Mouse (Mus musculus) heart, embryonic 12.5 days (tissue): ENCODE results near the gene Sftpa1. TPM values are rescaled to one million over a fixed set of nuclear protein-coding genes. Genes with fewer than 3 reads are reported as not detected.

ENCODE experiments used
- ATAC-seq: fragments of 200-750 bp; cut with Nextera tagmentation; 2 replicates; pipeline ENCODE4 v1.8.0; 2017; ENCODE audit warnings: moderate TSS enrichment, moderate library complexity; ENCODE audit not compliant: insufficient number of reproducible peaks, low FRiP score
- H3K27ac ChIP-seq: fragments of 300-500 bp; sonication (generic); 2 replicates; pipeline ENCODE4 v1.5.1; 2016; ENCODE audit warnings: mild to moderate bottlenecking, moderate library complexity; ENCODE audit not compliant: poor library complexity, severe bottlenecking
- H3K27me3 ChIP-seq: fragments of 300-500 bp; sonication (generic); replicated peaks from 2 replicates; pipeline ENCODE4 v1.6.1; 2016; ENCODE audit warnings: mild to moderate bottlenecking, moderate library complexity
- H3K36me3 ChIP-seq: fragments of 300-500 bp; sonication (generic); 2 replicates; pipeline ENCODE4 v1.6.1; 2016; ENCODE audit warnings: mild to moderate bottlenecking, moderate library complexity
- H3K4me1 ChIP-seq: fragments of 300-500 bp; sonication (generic); replicated peaks from 2 replicates; pipeline ENCODE4 v1.6.1; 2016; ENCODE audit warnings: mild to moderate bottlenecking
- H3K4me2 ChIP-seq: fragments of 300-500 bp; sonication (generic); 2 replicates; pipeline ENCODE4 v1.6.1; 2016; ENCODE audit warnings: mild to moderate bottlenecking, moderate library complexity
- H3K4me3 ChIP-seq: fragments of 300-500 bp; sonication (generic); 2 replicates; pipeline ENCODE4 v1.5.1; 2016; ENCODE audit warnings: mild to moderate bottlenecking
- H3K9ac ChIP-seq: fragments of 300-500 bp; sonication (generic); 2 replicates; pipeline ENCODE4 v1.6.1; 2016; ENCODE audit warnings: mild to moderate bottlenecking, moderate library complexity
- H3K9me3 ChIP-seq: fragments of 300-500 bp; sonication (generic); replicated peaks from 2 replicates; pipeline ENCODE4 v1.6.1; 2016; ENCODE audit warnings: mild to moderate bottlenecking, moderate library complexity
- WGBS: fragments of 180-500 bp; shearing (Covaris S2); methylation state at CpG from one replicate; pipeline ENCODE4 v1.1.7; 2016; 5-methylcytosine and 5-hydroxymethylcytosine counted together
- polyA plus RNA-seq: library from polyadenylated mRNA; unstranded; fragments of >200 nt; fragmentation: Nextera tagmentation; extraction: Ambion mirVana; gene quantifications from 2 replicates; pipeline ENCODE4 v1.2.1, GENCODE M21; 2016

Sftpa1 gene
- polyA plus RNA-seq, 1 experiment from 2014 or later = 0.20 TPM

DNA sequence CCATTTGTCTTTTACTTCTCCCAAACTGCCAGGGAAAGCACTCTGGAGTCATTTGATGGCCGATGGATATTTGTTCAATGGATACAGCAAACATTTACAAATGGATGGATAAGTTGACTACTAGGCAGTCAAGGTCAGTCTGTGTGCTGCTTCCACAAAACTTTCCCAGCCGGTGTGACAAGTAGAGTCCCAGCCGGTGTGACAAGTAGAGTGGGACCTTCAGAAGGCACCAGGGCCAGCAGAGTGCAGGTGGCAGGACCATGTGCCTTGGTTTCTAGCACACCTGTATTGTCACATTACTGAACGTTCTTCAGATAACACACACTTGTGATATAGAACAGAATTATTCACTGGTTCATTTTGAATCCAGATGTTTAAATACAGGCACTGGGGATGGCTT, 28.5 kb downstream of the Sftpa1 start:
- no peaks in the 10 kb centered on the region for H3K9me3 ChIP-seq
- no peak overlapping the region for H3K4me3 ChIP-seq
- no peak overlapping the region for H3K27ac ChIP-seq
- no peaks in the 10 kb centered on the region for H3K36me3 ChIP-seq
- 79% methylated on average over 4 of the region's 4 CpGs for WGBS
- H3K9ac ChIP-seq = no peak overlapping the region
- H3K27me3 ChIP-seq = no peaks in the 10 kb centered on the region
- H3K4me1 ChIP-seq = peaks cover 7% of the 10 kb centered on the region
- H3K4me2 ChIP-seq = no peak overlapping the region
- no peak for ATAC-seq

GRCm38 (mm10) chr14:41160743-41161142, 29.2 kb downstream of the Sftpa1 start:
- Histone ChIP-seq H3K4me2 (no peak overlapping the region), H3K9ac (no peak overlapping the region), H3K27ac (no peak overlapping the region), H3K36me3 (no peaks in the 10 kb centered on the region), H3K9me3 (no peaks in the 10 kb centered on the region), H3K4me1 (peaks cover 7% of the 10 kb centered on the region), H3K27me3 (no peaks in the 10 kb centered on the region), H3K4me3 (no peak overlapping the region)
- no peak for ATAC-seq
- 15% methylated on average over 1 of the region's 1 CpGs for WGBS

DNA sequence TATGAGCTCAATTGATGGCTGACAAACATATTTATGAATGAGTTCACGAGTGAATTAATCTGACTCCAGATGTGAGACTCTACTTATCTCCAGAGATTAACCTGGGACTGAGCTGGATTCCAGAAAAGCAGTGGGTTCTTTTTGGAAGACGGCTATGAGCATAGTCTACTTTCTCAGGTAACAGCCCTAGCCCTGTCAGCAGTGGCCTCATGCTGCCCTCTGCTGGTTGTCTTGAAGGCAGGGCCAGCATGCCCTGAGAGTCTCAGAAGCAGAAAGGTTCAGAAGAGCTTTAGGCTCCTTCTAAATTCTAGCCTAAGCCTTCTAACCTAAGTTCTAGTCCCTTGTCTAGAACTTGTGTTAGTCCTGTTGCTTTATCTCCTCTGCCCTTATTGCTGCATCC, 31.1 kb downstream of the Sftpa1 start:
- Histone ChIP-seq H3K27ac (no peak overlapping the region), H3K9ac (no peak overlapping the region), H3K9me3 (no peaks in the 10 kb centered on the region), H3K27me3 (no peaks in the 10 kb centered on the region), H3K4me3 (no peak overlapping the region), H3K4me2 (no peak overlapping the region), H3K4me1 (peaks cover 14% of the 10 kb centered on the region), H3K36me3 (no peaks in the 10 kb centered on the region)
- 0 out of 2 replicates have a peak, but pooled peaks have one; percentile 42 for ATAC-seq
- 20% methylated on average over 2 of the region's 2 CpGs for WGBS

DNA sequence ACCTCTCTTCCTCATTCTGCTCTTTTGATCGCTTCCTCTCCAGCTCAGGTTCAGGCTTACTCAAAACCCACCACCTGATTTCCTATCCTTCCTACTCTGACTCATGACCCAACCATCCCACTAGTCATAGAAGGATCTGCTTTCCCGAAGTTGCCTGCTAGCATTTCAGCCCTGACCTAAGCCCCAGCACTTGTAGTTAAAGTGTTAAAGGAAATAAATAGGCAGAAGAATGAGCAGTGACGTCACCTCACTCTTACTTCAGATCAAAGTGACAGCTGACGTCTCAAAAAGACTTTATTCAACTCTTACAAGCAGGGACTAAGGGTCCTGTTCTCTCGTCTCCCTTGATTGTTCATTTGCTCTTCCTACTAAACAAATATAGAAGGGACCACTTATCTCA, 35.7 kb downstream of the Sftpa1 start:
- Histone ChIP-seq H3K4me3 (no peak overlapping the region), H3K9ac (no peak overlapping the region), H3K4me2 (no peak overlapping the region), H3K36me3 (no peaks in the 10 kb centered on the region), H3K4me1 (peaks cover 12% of the 10 kb centered on the region), H3K27me3 (no peaks in the 10 kb centered on the region), H3K9me3 (no peaks in the 10 kb centered on the region), H3K27ac (no peak overlapping the region)
- WGBS = 36% methylated on average over 5 of the region's 5 CpGs
- ATAC-seq = no peak

- Histone ChIP-seq H3K4me1 (peaks cover 12% of the 10 kb centered on the region), H3K36me3 (no peaks in the 10 kb centered on the region), H3K9me3 (no peaks in the 10 kb centered on the region), H3K27ac (no peak overlapping the region), H3K4me2 (no peak overlapping the region), H3K27me3 (no peaks in the 10 kb centered on the region), H3K4me3 (no peak overlapping the region), H3K9ac (no peak overlapping the region)
- ATAC-seq = no peak
- 74% methylated on average over 1 of the region's 1 CpGs for WGBS
These were observed 37.0 kb downstream of the Sftpa1 start for GRCm38 (mm10) chr14:41168567-41168966.

DNA sequence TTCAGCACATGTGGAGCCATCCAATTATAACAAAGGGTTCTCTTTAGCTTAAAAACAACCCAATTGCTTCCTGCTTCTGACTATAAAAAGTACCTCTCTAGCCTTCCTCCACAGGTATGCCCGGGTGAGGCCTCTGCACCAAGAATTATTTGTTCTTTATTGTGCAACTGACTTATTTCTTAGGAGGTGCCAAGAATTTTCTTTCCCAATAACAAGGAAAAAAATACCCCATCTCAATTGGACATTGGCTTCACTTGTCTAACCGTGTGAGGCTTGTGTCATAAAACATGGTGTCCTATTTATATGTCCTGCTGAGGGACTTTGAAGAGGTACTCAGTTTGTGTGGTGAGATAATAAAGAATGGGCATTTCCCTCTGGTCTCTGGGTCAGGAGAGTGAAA, 38.9 kb downstream of the Sftpa1 start:
- H3K27ac ChIP-seq = no peak overlapping the region
- H3K4me3 ChIP-seq = no peak overlapping the region
- no peak overlapping the region for H3K4me2 ChIP-seq
- no peaks in the 10 kb centered on the region for H3K9me3 ChIP-seq
- H3K27me3 ChIP-seq = no peaks in the 10 kb centered on the region
- peaks cover 12% of the 10 kb centered on the region for H3K4me1 ChIP-seq
- no peak for ATAC-seq
- no peak overlapping the region for H3K9ac ChIP-seq
- H3K36me3 ChIP-seq = no peaks in the 10 kb centered on the region
- WGBS = 81% methylated on average over 2 of the region's 2 CpGs

DNA sequence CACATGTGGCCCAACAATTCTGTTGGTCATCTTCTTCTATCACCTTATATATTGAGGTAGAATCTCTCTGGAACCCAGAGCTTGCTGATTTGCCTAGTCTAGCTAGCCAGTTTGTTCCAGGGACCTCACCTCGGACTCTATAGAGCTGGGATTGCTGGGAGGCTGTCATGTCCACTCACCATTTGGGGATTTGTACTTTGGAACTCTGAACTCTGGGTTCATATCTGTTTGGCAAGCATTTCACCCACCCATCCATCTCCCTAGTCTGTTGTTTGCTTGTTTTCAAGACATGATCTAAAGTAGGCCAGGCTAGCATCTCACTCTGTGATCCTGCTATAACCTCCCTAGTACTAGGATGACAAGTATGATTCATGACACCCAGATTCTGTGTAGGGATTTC, 43.2 kb downstream of the Sftpa1 start:
- H3K36me3 ChIP-seq = no peaks in the 10 kb centered on the region
- WGBS = 70% methylated on average over 1 of the region's 1 CpGs
- no peak for ATAC-seq
- no peaks in the 10 kb centered on the region for H3K4me1 ChIP-seq
- H3K9me3 ChIP-seq = no peaks in the 10 kb centered on the region
- no peak overlapping the region for H3K27ac ChIP-seq
- no peaks in the 10 kb centered on the region for H3K27me3 ChIP-seq
- no peak overlapping the region for H3K4me3 ChIP-seq
- no peak overlapping the region for H3K4me2 ChIP-seq
- no peak overlapping the region for H3K9ac ChIP-seq

GRCm38 (mm10) chr14:41185059-41185821, 53.7 kb downstream of the Sftpa1 start, which contains the start of gene Sftpd:
Gene Sftpd (minus strand): TSS chr14:41185149.
- H3K27ac ChIP-seq = no peak within 1 kb of the TSS
- no peak for ATAC-seq
- no peaks in the 10 kb centered on the region for H3K36me3 ChIP-seq
- H3K9ac ChIP-seq = no peak within 1 kb of the TSS
- WGBS = 70% methylated on average over 4 of the region's 4 CpGs
- no peak within 1 kb of the TSS for H3K4me2 ChIP-seq
- H3K4me1 ChIP-seq = no peaks in the 10 kb centered on the region
- no peaks in the 10 kb centered on the region for H3K27me3 ChIP-seq
- no peak within 1 kb of the TSS for H3K4me3 ChIP-seq
- H3K9me3 ChIP-seq = no peaks in the 10 kb centered on the region

Other genes starting within 250 kb of the Sftpa1 start
- 0.50 and 0.82 TPM in 2 replicates for gene Sh2d4b, start 238.5 kb upstream of the Sftpa1 start, polyA plus RNA-seq
- gene Tspan14, start 165.0 kb upstream of the Sftpa1 start, polyA plus RNA-seq = 43.2 and 46.7 TPM in 2 replicates
- gene Fam213a, start 118.0 kb upstream of the Sftpa1 start, polyA plus RNA-seq = 58.7 and 59.1 TPM in 2 replicates
- gene Dydc2, start 62.6 kb upstream of the Sftpa1 start, polyA plus RNA-seq = 0.29 TPM in 1 of 2 replicates, not detected in the other
- not detected in 2 replicates for gene Dydc1, start 58.9 kb upstream of the Sftpa1 start, polyA plus RNA-seq
- 0.63 TPM in 2 replicates for gene Mat1a, start 26.7 kb upstream of the Sftpa1 start, polyA plus RNA-seq
- gene Mbl1, start 19.7 kb downstream of the Sftpa1 start, polyA plus RNA-seq = 0.27 TPM in 1 of 2 replicates, not detected in the other
- gene Sftpd, start 53.4 kb downstream of the Sftpa1 start, polyA plus RNA-seq = not detected in 2 replicates
- 0.14 TPM in 1 of 2 replicates, not detected in the other for gene Gm2832, start 147.0 kb downstream of the Sftpa1 start, polyA plus RNA-seq
- not detected in 2 replicates for gene Gm5798, start 216.8 kb downstream of the Sftpa1 start, polyA plus RNA-seq